Mouse (Mus musculus) limb, embryonic 12.5 days (tissue): ENCODE measurements around the gene Lipi. TPM values are rescaled to one million over a fixed set of nuclear protein-coding genes. Genes with fewer than 3 reads are reported as not detected.

Experiments used
- ATAC-seq: fragments of 200-750 bp; cut with Nextera tagmentation; 2 replicates; pipeline ENCODE4 v1.8.0; 2017; ENCODE audit warnings: low read depth, moderate TSS enrichment; ENCODE audit not compliant: insufficient number of reproducible peaks, insufficient read depth, low FRiP score, low TSS enrichment
- H3K27ac ChIP-seq: fragments of 300-500 bp; sonication (generic); 2 replicates; pipeline ENCODE4 v1.5.1; 2016; ENCODE audit warnings: mild to moderate bottlenecking, moderate library complexity
- H3K27me3 ChIP-seq: fragments of 300-500 bp; sonication (generic); 2 replicates; pipeline ENCODE4 v1.6.1; 2016; ENCODE audit warnings: mild to moderate bottlenecking, moderate library complexity
- H3K36me3 ChIP-seq: fragments of 300-500 bp; sonication (generic); 2 replicates; pipeline ENCODE4 v1.6.1; 2016; ENCODE audit warnings: mild to moderate bottlenecking, moderate library complexity
- H3K4me1 ChIP-seq: fragments of 300-500 bp; sonication (generic); replicated peaks from 2 replicates; pipeline ENCODE4 v1.6.1; 2016
- H3K4me2 ChIP-seq: fragments of 300-500 bp; sonication (generic); 2 replicates; pipeline ENCODE4 v1.6.1; 2016; ENCODE audit warnings: mild to moderate bottlenecking, moderate library complexity
- H3K4me3 ChIP-seq: fragments of 300-500 bp; sonication (generic); replicated peaks from 2 replicates; pipeline ENCODE4 v1.5.1; 2016; ENCODE audit warnings: mild to moderate bottlenecking
- H3K9ac ChIP-seq: fragments of 300-500 bp; sonication (generic); replicated peaks from 2 replicates; pipeline ENCODE4 v1.6.1; 2016; ENCODE audit warnings: mild to moderate bottlenecking, moderate library complexity
- H3K9me3 ChIP-seq: fragments of 300-500 bp; sonication (generic); 2 replicates; pipeline ENCODE4 v1.6.1; 2016; ENCODE audit warnings: mild to moderate bottlenecking, moderate library complexity
- WGBS: fragments of 180-500 bp; shearing (Covaris S2); methylation state at CpG from one replicate; pipeline ENCODE4 v1.1.7; 2016; 5-methylcytosine and 5-hydroxymethylcytosine counted together
- polyA plus RNA-seq: library from polyadenylated mRNA; unstranded; fragments of >200 nt; fragmentation: Nextera tagmentation; extraction: Ambion mirVana; gene quantifications from 2 replicates; pipeline ENCODE4 v1.2.1, GENCODE M21; 2016

Gene Lipi
- polyA plus RNA-seq, 1 experiment from 2014 or later, result not detected

DNA sequence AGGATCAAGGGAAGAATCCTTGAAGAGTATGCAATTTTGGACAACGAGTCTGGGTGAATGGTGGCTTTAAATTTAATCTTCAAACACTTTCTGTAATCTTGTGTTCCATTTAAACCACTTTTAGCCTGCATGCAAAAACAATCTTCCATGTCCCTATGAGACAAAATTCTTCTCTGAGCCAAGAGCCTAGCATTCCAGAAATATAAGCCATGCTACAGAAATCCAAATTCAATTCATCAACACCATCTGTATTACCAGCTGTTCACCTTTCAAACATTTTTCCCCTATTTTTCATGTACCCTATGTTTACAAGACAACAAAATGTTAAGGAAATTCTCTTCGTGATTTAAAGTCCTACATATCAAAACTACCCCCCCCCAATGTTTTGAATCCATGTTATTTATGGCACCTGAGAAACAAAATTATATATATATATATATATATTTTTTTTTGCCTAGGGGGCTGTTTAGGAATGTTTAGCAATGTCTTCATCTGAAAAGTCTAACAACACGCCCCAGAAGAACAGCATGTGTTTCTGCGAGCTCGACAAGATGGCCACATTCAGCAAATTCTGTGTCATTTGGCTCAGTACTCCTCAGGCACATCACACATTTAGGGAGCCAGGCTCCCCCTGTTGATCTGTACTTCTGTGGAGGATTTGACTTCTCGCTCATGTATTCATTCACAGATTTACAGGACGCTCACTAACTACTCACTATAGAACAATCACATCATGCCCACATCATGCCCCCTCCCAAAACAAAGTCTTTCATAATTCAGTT, 47.9 kb downstream of the Lipi start:
- H3K27me3 ChIP-seq, result no peaks in the 10 kb centered on the region

DNA sequence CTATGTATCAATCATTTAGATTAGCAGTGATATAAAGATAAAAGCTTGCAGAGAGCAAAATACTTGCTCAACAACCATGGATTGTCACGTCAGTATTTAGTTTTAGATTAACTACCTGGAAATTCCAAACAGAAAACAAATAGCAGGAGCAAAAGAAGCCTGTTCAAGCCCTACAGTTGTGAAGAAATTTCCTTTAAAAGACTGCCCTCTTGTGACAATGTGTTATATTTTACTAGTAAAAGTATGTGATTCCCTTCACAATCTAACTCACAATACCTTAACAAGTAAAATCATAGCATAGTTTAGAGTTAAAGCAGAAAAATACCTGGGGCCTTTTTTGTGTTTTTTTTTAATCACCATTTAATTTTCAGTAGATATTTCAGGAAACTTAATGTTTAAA, 54.2 kb downstream of the Lipi start:
- no peak overlapping the region for H3K9ac ChIP-seq
- H3K4me2 ChIP-seq, result no peak overlapping the region
- WGBS, result 26% methylated on average over 1 of the region's 1 CpGs
- ATAC-seq, result no peak
- H3K4me3 ChIP-seq, result no peak overlapping the region
- no peaks in the 10 kb centered on the region for H3K27me3 ChIP-seq
- no peak overlapping the region for H3K27ac ChIP-seq
- no peaks in the 10 kb centered on the region for H3K4me1 ChIP-seq
- no peaks in the 10 kb centered on the region for H3K36me3 ChIP-seq
- no peaks in the 10 kb centered on the region for H3K9me3 ChIP-seq

More for the DNA sequence above, 47.9 kb downstream of the Lipi start:
- Histone ChIP-seq H3K9me3 (no peaks in the 10 kb centered on the region), H3K36me3 (no peaks in the 10 kb centered on the region), H3K9ac (no peak overlapping the region), H3K4me2 (no peak overlapping the region), H3K4me3 (no peak overlapping the region), H3K27ac (no peak overlapping the region), H3K4me1 (no peaks in the 10 kb centered on the region)
- no peak for ATAC-seq
- whole genome bisulfite sequencing, result 89% methylated on average over 7 of the region's 7 CpGs

- no peak for ATAC-seq
- H3K27ac ChIP-seq, result no peak overlapping the region
- WGBS, result 87% methylated on average over 4 of the region's 4 CpGs
- H3K27me3 ChIP-seq, result no peaks in the 10 kb centered on the region
- H3K4me2 ChIP-seq, result no peak overlapping the region
- no peaks in the 10 kb centered on the region for H3K36me3 ChIP-seq
- H3K4me3 ChIP-seq, result no peak overlapping the region
- no peaks in the 10 kb centered on the region for H3K9me3 ChIP-seq
- H3K9ac ChIP-seq, result no peak overlapping the region
- H3K4me1 ChIP-seq, result no peaks in the 10 kb centered on the region
Observed at GRCm38 (mm10) chr16:75496568-75496967, 89.3 kb downstream of the Lipi start.

Other genes with a start within 250 kb of the Lipi start
- gene Rbm11, start 6.8 kb upstream of the Lipi start, polyA plus RNA-seq, result 0.49 and 0.50 TPM in 2 replicates
- 36.2 and 39.0 TPM in 2 replicates for gene Hspa13, start 181.0 kb upstream of the Lipi start, polyA plus RNA-seq